Mouse (Mus musculus) c-Kit-positive CD71-negative TER-119-negative erythroid progenitor cells, embryonic 14.5 days (primary cell): Measurements from ENCODE around the gene Spin4.
A peak's percentile ranks its signal among the peaks of the same experiment; 100 is the strongest.

Experiments used
- DNase-seq: peaks from one replicate; pipeline ENCODE4 v3.0.0-alpha.2; 2013; ENCODE audit warnings: low read depth

The Spin4 gene

GRCm38 (mm10) chrX:95026361-95026892, at the start of gene Spin4:
Gene Spin4, minus strand, starts transcription at chrX:95026682.
- peak; percentile 5 for DNase-seq

GRCm38 (mm10) chrX:95027907-95028306, 1.4 kb upstream of the Spin4 start:
- DNase-seq = no peak

- DNase-seq = no peak
Observed at GRCm38 (mm10) chrX:95025779-95026360, 612 bp downstream of the Spin4 start.

GRCm38 (mm10) chrX:95012033-95012432, 14.4 kb downstream of the Spin4 start:
- DNase-seq = peak; percentile 39

GRCm38 (mm10) chrX:94998845-94999244, 27.6 kb downstream of the Spin4 start:
- DNase-seq = no peak

GRCm38 (mm10) chrX:94994113-94994512, 32.4 kb downstream of the Spin4 start:
- no peak for DNase-seq

GRCm38 (mm10) chrX:94990903-94991302, 35.6 kb downstream of the Spin4 start:
- no peak for DNase-seq

- DNase-seq = no peak
Observed at GRCm38 (mm10) chrX:94990080-94990825, 36.2 kb downstream of the Spin4 start.
